Mouse (Mus musculus) C2C12 (cell line): ENCODE data around the gene Ptgfrn. TPM values are rescaled to one million over a fixed set of nuclear protein-coding genes. Genes with fewer than 3 reads are reported as not detected.

ENCODE experiments used
- H3K27me3 ChIP-seq: one replicate; pipeline ENCODE4 v1.6.1; 2011; ENCODE audit not compliant: control insufficient read depth, insufficient read depth, insufficient read length
- H3K36me3 ChIP-seq: one replicate; pipeline ENCODE4 v1.6.1; 2011; ENCODE audit not compliant: control insufficient read depth, insufficient read depth
- H3K4me3 ChIP-seq: one replicate; pipeline ENCODE4 v1.5.1; 2011; ENCODE audit warnings: mild to moderate bottlenecking, control low read depth; ENCODE audit not compliant: poor library complexity, insufficient read depth, severe bottlenecking
- H3K79me2 ChIP-seq: one replicate; pipeline ENCODE4 v1.6.1; 2011; ENCODE audit not compliant: control insufficient read depth, insufficient read depth
- H3K79me3 ChIP-seq: one replicate; pipeline ENCODE4 v1.6.1; 2011; ENCODE audit warnings: low read depth, control low read depth
- H3ac ChIP-seq: one replicate; pipeline ENCODE3; 2011; ENCODE audit warnings: low read depth; ENCODE audit not compliant: control insufficient read depth, insufficient read length
- CEBPB ChIP-seq: IDR thresholded peaks from one replicate; pipeline ENCODE4 v1.6.1; 2011; ENCODE audit warnings: low read depth, mild to moderate bottlenecking, control low read depth, moderate library complexity
- CTCF ChIP-seq: IDR thresholded peaks from one replicate; pipeline ENCODE4 v1.5.1; 2011; ENCODE audit not compliant: control insufficient read depth, insufficient read depth, insufficient read length
- FOSL1 ChIP-seq: IDR thresholded peaks from one replicate; pipeline ENCODE4 v1.8.0; 2011; ENCODE audit warnings: mild to moderate bottlenecking, low read length; ENCODE audit not compliant: poor library complexity, insufficient read depth, severe bottlenecking
- MAX ChIP-seq: IDR thresholded peaks from one replicate; pipeline ENCODE4 v1.6.1; 2011; ENCODE audit warnings: mild to moderate bottlenecking, control low read depth
- MYOD1 ChIP-seq: IDR thresholded peaks from one replicate; pipeline ENCODE4 v1.6.1; 2011; ENCODE audit warnings: low read depth; ENCODE audit not compliant: control insufficient read depth, insufficient read length
- MYOG ChIP-seq: IDR thresholded peaks from one replicate; pipeline ENCODE4 v1.6.1; 2011; ENCODE audit not compliant: control insufficient read depth, insufficient read length; ENCODE audit errors: extremely low read depth
- USF1 ChIP-seq: IDR thresholded peaks from one replicate; pipeline ENCODE4 v1.6.1; 2011; ENCODE audit warnings: low read depth, mild to moderate bottlenecking, control low read depth, moderate library complexity
- polyA plus RNA-seq: library from polyadenylated mRNA; unstranded; fragments of >200 nt; fragmentation: generic; extraction: Trizol; gene quantifications from one replicate; pipeline ENCODE4 v1.2.1, GENCODE M21; 2012; ENCODE audit warnings: missing spikeins

Gene Ptgfrn
- polyA plus RNA-seq, 1 experiment: 42.8 TPM

DNA sequence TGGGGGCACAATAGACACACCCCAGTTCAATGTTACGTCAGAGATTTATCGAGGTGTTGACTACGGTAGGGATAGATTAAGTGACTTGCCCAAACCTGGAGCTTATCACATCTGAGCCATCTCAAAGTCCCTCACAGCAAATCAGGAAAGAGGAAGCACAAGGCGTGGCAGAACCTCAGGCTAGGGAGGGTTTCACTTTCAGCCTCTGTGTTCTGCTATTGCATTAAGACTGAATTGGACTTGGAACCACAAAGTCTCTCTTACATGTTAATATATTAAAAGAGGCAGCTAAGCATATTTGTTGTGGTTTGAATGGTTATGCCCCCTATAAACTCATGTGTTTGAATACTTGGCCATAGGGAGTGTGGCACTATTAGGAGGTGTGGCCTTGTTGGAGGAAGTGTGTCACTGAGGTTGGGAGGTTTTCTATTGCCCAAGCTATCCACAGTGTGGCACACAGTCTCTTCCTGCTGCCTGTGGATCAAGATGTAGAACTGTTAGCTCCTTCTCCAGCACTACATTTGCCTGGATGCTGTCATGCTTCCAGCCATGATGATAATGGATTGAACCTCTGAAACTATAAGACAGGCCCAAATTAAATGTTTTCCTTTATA lies 99.4 kb downstream of the Ptgfrn start:
- no peaks in the 10 kb centered on the region for H3K36me3 ChIP-seq
- TF ChIP-seq CTCF (no peak), MAX (no peak), CEBPB (no peak), MYOD1 (no peak), MYOG (no peak), FOSL1 (no peak), USF1 (no peak)
- no peaks in the 10 kb centered on the region for H3K27me3 ChIP-seq
- no peaks in the 10 kb centered on the region for H3K79me2 ChIP-seq
- H3K4me3 ChIP-seq: no peak overlapping the region
- no peak overlapping the region for H3ac ChIP-seq
- no peaks in the 10 kb centered on the region for H3K79me3 ChIP-seq

DNA sequence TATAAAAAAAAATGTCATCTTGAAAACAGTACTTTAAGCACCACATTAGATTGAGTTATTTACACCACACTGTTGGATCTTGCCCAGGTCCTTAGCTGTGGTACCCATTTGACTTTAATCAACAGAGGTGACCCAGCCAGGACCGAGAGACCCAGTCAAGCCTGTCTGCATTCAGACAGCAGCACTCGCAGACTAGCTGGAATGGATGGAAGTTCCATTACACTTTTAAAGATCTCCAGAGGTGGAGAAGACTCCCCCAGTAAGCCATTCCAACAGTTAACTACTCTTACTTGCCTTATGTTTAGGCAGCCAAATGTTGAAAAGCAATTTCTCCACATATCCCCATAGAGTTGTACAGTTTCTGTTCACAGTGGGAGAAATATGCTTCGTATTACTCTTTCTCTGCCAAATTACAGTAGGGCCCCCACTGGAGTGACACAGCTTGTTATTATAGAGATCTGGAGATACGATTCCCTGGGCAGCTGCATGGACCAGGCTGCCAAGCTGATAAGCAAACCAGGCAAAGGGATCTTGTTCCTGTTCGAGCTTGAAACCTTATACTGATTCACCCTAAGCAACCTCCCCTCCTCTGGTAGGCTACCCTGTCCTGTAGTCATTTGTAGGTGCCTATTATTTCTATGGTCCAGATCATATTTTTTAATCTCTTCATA lies 102.8 kb downstream of the Ptgfrn start:
- Histone ChIP-seq H3ac (no peak overlapping the region), H3K79me3 (no peaks in the 10 kb centered on the region), H3K36me3 (no peaks in the 10 kb centered on the region), H3K79me2 (no peaks in the 10 kb centered on the region), H3K27me3 (no peaks in the 10 kb centered on the region), H3K4me3 (no peak overlapping the region)
- TF ChIP-seq USF1 (no peak), MYOD1 (no peak), CEBPB (no peak)

DNA sequence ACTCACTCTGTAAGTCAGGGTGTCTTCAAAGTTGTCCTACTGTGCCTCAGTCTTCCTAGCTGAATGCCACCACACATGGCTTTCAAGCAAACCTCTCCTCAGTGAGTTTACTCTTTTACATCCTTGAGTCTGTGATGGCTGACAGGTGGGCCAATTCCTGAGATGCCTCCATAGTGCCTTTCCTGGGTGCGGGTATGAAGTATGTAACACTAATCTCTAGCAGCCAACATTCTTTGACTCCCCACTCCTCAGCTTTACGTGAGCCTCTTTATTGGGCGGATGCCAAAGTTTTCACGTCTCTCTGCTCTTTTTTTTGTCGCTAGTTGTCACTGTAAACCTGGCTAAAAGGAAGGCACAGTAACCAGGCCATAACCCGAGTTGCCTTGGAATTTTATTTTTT lies 104.7 kb downstream of the Ptgfrn start:
- H3K79me3 ChIP-seq: no peaks in the 10 kb centered on the region
- H3K4me3 ChIP-seq: no peak overlapping the region
- H3K79me2 ChIP-seq: no peaks in the 10 kb centered on the region
- no peaks in the 10 kb centered on the region for H3K27me3 ChIP-seq
- H3ac ChIP-seq: no peak overlapping the region
- H3K36me3 ChIP-seq: no peaks in the 10 kb centered on the region
- no peak for TF ChIP-seq CEBPB
- TF ChIP-seq MAX: no peak

DNA sequence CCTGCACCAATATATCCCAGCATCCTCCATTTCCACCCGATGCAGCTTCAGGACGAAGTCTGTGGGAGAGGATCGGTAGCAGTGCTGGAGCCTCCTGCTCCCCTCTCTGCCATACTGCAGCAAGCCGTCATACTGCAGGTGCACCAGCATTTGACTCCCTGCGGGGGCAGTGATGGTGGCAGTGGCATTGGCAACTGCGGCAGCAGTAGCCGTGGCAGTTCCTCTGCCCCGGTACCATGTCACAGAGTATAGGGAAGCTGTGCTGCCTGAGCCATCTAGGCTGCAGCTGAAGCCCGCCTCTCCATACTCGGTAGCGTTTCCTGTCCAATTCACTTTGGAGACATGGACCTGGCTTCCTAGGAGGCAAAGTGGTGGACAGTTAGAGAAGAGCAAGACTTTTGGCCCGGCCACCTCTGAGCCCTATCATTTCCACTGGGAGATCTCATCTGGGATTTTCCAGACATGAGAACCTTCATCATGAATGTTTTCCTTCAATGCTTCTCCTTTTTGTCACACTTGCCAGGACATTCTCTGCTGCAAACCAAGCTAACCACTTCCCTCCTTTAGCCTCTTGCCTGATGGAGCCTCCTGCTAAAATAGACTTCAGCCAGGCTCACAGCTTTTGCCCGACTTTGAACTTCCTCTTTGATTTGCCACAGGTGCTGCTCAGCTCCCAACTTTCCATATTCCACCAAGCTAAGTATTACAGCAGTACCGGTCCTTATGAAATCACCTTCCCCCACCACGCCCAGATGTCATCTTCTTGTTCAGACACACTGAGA lies 106.3 kb downstream of the Ptgfrn start:
- no peak for TF ChIP-seq MAX
- TF ChIP-seq CEBPB: no peak
- no peak for TF ChIP-seq MYOD1
- no peak for TF ChIP-seq FOSL1
- TF ChIP-seq USF1: no peak
- TF ChIP-seq MYOG: no peak
- TF ChIP-seq CTCF: no peak
- no peak overlapping the region for H3K4me3 ChIP-seq
- H3ac ChIP-seq: no peak overlapping the region
- no peaks in the 10 kb centered on the region for H3K79me3 ChIP-seq
- no peaks in the 10 kb centered on the region for H3K79me2 ChIP-seq
- no peaks in the 10 kb centered on the region for H3K36me3 ChIP-seq
- no peaks in the 10 kb centered on the region for H3K27me3 ChIP-seq

DNA sequence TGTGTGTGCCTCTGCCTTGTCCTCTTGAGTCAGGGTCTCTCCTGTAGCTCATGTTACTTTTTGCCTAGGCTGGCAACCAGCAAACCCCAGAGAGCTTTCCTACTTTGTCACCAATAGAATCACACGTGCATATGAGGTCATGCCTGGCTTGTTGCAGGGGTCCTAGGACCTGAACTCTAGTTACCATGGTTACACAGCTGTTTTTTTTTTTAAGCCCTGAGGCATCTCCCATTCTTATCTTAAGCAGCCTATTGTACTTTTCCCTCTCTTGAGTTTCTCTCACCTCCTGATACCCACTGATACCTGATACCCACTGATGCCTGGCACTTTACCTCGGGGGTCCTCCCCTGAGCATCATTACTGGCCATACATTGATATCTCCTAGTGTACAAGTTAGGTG lies 110.3 kb downstream of the Ptgfrn start:
- H3K36me3 ChIP-seq: no peaks in the 10 kb centered on the region
- H3K27me3 ChIP-seq: no peaks in the 10 kb centered on the region
- no peak overlapping the region for H3K4me3 ChIP-seq
- H3ac ChIP-seq: no peak overlapping the region
- H3K79me2 ChIP-seq: no peaks in the 10 kb centered on the region
- TF ChIP-seq CEBPB: no peak
- TF ChIP-seq CTCF: no peak
- no peak for TF ChIP-seq USF1
- no peak for TF ChIP-seq MYOG
- H3K79me3 ChIP-seq: no peaks in the 10 kb centered on the region

DNA sequence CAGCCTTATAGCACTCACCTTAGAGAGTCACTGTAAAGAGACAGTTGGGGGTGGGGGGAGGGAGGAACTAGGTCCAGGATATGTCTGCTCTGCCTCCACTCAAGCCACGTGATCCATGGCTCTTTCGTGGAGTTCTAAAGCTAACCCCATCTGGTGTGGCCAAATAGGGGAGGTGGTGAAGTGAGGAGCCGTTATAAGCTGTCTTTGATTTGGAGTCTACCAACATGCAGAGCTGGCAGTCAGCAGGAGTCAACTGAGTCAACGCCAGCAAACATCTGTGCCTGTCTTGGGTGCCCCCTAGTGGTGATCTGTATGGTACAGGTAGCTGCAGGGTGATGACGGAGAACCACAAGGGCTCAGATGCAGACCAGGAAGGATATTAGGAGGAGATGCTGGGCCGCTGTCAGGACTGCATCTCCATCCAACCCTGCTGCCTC lies 111.2 kb downstream of the Ptgfrn start:
- H3ac ChIP-seq: no peak overlapping the region
- peak; percentile 38 for TF ChIP-seq CTCF
- TF ChIP-seq USF1: no peak
- TF ChIP-seq MYOG: no peak

More for the DNA sequence above, 111.2 kb downstream of the Ptgfrn start:
- Histone ChIP-seq H3K27me3 (no peaks in the 10 kb centered on the region), H3K4me3 (no peak overlapping the region), H3K79me3 (no peaks in the 10 kb centered on the region), H3K36me3 (no peaks in the 10 kb centered on the region), H3K79me2 (no peaks in the 10 kb centered on the region)
